Mouse (Mus musculus) lung, postnatal 0 days (tissue): ENCODE measurements at regions not wholly inside any gene's neighbourhood (a gene's known extent, or its start where the extent isn't known, plus 50 kb on each side); places are given as distances from the start of the nearest gene placed in this dataset.

Experiments
- ATAC-seq: fragments of 200-750 bp; cut with Nextera tagmentation; 2 replicates; pipeline ENCODE4 v1.8.0; 2017; ENCODE audit warnings: moderate library complexity
- DNase-seq: peaks from one replicate; pipeline ENCODE4 v3.0.0-alpha.2; 2016; ENCODE audit warnings: low spot score
- H3K27ac ChIP-seq: fragments of 300-500 bp; sonication (generic); 2 replicates; pipeline ENCODE4 v1.5.1; 2014; ENCODE audit warnings: antibody characterized with exemption, mild to moderate bottlenecking, low read length, mixed read lengths
- H3K27me3 ChIP-seq: fragments of 300-500 bp; sonication (generic); replicated peaks from 2 replicates; pipeline ENCODE4 v1.6.1; 2014; ENCODE audit warnings: low read length, mixed read lengths; ENCODE audit not compliant: insufficient read depth
- H3K36me3 ChIP-seq: fragments of 300-500 bp; sonication (generic); 2 replicates; pipeline ENCODE4 v1.6.1; 2014; ENCODE audit warnings: low read length, mixed read lengths; ENCODE audit not compliant: insufficient read depth
- H3K4me1 ChIP-seq: fragments of 300-500 bp; sonication (generic); 2 replicates; pipeline ENCODE4 v1.6.1; 2014; ENCODE audit warnings: antibody characterized with exemption, low read depth, low read length, mixed read lengths; ENCODE audit not compliant: insufficient read depth
- H3K4me2 ChIP-seq: fragments of 300-500 bp; sonication (generic); replicated peaks from 2 replicates; pipeline ENCODE4 v1.6.1; 2014; ENCODE audit warnings: low read depth, mild to moderate bottlenecking, low read length, moderate library complexity, mixed read lengths
- H3K4me3 ChIP-seq: fragments of 300-500 bp; sonication (generic); 2 replicates; pipeline ENCODE4 v1.5.1; 2014; ENCODE audit warnings: low read depth, low read length
- H3K9ac ChIP-seq: fragments of 300-500 bp; sonication (generic); replicated peaks from 2 replicates; pipeline ENCODE4 v1.6.1; 2014; ENCODE audit warnings: low read depth, mild to moderate bottlenecking
- H3K9me3 ChIP-seq: fragments of 300-500 bp; sonication (generic); 2 replicates; pipeline ENCODE4 v1.6.1; 2016; ENCODE audit warnings: low read length, mixed read lengths
- CTCF ChIP-seq: IDR thresholded peaks from 2 replicates; pipeline ENCODE4 v1.5.1; 2016; ENCODE audit warnings: antibody characterized with exemption, mild to moderate bottlenecking
- EP300 ChIP-seq: IDR thresholded peaks from 2 replicates; pipeline ENCODE4 v1.6.1; 2016; ENCODE audit warnings: antibody characterized with exemption, mild to moderate bottlenecking, control low read depth
- WGBS: fragments of 180-500 bp; shearing (Covaris S2); extraction: QIAGEN DNeasy Blood & Tissue Kit; methylation state at CpG from one replicate; pipeline ENCODE4 v1.1.7; 2014; 5-methylcytosine and 5-hydroxymethylcytosine counted together

DNA sequence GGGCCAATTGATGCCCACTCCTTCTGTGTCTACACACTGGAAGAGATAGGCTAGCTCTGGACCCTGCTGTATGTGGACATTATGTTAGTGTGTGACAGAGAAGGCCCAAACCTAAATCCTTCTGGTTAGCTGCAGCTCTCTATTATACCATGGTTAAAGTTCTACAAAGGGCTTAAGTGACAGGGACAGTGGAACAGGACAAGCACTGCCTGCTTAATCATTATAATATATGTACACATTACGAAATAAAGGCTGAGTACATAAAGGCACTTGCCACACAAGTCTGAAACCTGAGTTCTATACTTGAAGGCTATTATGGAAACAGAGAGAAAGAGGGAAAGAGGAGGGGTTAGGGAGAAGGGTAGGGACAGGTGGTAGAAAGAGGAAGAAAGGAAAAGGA, 55.2 kb downstream of the Rdh14 start:
- ATAC-seq (peak; percentile 56), DNase-seq (peak; percentile 40)
- H3K36me3 ChIP-seq: no peaks in the 10 kb centered on the region
- H3K9me3 ChIP-seq: no peaks in the 10 kb centered on the region
- no peak overlapping the region for H3K4me3 ChIP-seq
- 65% methylated on average over 1 of the region's 1 CpGs for WGBS
- no peak overlapping the region for H3K4me2 ChIP-seq
- no peaks in the 10 kb centered on the region for H3K27me3 ChIP-seq
- no peaks in the 10 kb centered on the region for H3K4me1 ChIP-seq
- H3K9ac ChIP-seq: no peak overlapping the region
- 0 out of 2 replicates have a peak, but pooled peaks have one; percentile 25 for TF ChIP-seq EP300
- no peak for TF ChIP-seq CTCF
- no peak overlapping the region for H3K27ac ChIP-seq

DNA sequence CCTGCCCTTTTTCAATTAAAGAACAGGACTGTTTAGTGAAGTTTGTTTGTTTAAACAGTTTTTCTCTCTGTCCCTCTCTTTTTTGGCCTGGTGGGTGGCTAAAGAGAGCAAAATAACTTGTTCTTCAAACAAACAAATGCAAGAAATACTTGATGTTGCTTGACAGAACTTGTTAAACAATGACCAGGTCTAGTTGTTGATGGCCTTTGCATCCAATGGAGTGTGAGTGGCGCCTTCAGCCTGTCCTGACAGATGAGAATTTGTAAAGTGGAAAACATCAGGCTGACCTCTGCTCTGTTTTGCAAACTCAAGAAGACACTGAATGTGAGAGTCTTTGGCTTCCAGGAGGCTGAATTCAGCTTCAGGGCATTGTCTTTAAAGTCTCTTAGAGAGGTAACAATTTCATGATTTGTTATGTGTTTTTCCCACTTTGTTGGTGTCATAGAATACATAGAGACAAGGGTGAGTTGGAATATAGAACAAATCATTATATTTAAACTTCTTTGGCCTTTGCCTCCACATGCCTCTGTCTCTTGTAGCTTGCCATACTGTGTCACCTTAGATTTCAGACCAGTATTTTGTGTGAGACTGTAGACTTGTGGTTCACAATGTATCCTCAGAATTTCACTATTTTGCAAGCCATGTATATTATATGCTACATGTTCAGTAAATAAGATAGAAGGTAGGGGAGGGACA, 67.5 kb downstream of the Rdh14 start:
- Histone ChIP-seq H3K9ac (no peak overlapping the region), H3K27me3 (no peaks in the 10 kb centered on the region), H3K4me1 (0 out of 2 replicates have a peak, but pooled peaks cover 4% of the 10 kb centered on the region), H3K4me2 (no peak overlapping the region), H3K27ac (no peak overlapping the region), H3K36me3 (no peaks in the 10 kb centered on the region), H3K9me3 (no peaks in the 10 kb centered on the region), H3K4me3 (no peak overlapping the region)
- DNase-seq: no peak
- ATAC-seq: no peak
- TF ChIP-seq EP300: no peak
- TF ChIP-seq CTCF: no peak
- 74% methylated on average over 1 of the region's 1 CpGs for WGBS

DNA sequence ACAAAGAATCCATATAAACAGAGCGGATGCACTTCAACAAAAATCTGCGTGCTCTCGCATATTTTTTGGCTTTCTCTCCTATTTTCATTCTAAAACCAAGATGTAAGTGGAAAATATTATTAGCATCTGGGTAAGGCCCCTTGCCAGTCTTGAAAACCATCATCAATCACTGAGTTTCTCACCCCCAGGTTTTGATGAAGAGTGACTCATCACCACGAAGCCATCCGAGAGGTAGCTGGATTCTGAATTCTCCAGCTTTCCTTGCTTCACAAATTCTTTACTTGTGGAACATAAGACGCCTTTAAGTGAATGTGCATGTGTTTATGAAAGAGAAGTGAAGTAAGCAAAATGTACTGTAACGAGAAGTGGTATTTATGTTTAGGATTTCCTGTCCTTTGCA, 71.2 kb downstream of the Rdh14 start:
- Histone ChIP-seq H3K27me3 (no peaks in the 10 kb centered on the region), H3K9me3 (no peaks in the 10 kb centered on the region), H3K4me3 (no peak overlapping the region), H3K27ac (no peak overlapping the region; the same call in 1 of the 2 replicates), H3K4me2 (no peak overlapping the region), H3K36me3 (no peaks in the 10 kb centered on the region), H3K9ac (no peak overlapping the region), H3K4me1 (0 out of 2 replicates have a peak, but pooled peaks cover 4% of the 10 kb centered on the region)
- no peak for ATAC-seq
- no peak for TF ChIP-seq EP300
- TF ChIP-seq CTCF: no peak
- DNase-seq: no peak
- WGBS: 51% methylated on average over 7 of the region's 7 CpGs

DNA sequence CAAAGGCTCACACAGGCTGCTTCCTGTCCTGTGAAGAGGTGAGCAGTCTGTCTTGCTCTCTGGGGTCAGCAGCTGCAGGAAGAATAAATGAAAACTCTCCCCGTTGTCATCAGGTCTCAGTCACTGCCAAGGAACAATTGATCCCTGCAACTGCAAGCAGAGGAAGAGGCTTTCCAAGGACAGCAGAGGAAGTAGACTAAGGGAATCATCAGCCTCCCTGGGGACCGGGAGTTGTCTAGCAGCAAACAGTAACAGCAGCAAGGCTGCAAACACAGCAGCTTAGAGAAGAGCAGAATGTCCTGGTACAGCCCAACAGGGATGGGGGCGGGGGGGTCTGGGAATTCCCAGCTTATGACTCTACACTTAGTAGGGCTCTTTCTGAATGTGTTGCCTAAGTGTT, 72.4 kb downstream of the Rdh14 start:
- TF ChIP-seq EP300: no peak
- TF ChIP-seq CTCF: no peak
- H3K9me3 ChIP-seq: no peaks in the 10 kb centered on the region
- ATAC-seq (no peak), DNase-seq (no peak)
- H3K27me3 ChIP-seq: no peaks in the 10 kb centered on the region
- no peak overlapping the region for H3K4me2 ChIP-seq
- H3K36me3 ChIP-seq: no peaks in the 10 kb centered on the region
- H3K27ac ChIP-seq: no peak overlapping the region
- H3K4me3 ChIP-seq: no peak overlapping the region
- no peak overlapping the region for H3K9ac ChIP-seq
- 51% methylated on average over 3 of the region's 3 CpGs for WGBS
- 0 out of 2 replicates have a peak, but pooled peaks cover 4% of the 10 kb centered on the region for H3K4me1 ChIP-seq

DNA sequence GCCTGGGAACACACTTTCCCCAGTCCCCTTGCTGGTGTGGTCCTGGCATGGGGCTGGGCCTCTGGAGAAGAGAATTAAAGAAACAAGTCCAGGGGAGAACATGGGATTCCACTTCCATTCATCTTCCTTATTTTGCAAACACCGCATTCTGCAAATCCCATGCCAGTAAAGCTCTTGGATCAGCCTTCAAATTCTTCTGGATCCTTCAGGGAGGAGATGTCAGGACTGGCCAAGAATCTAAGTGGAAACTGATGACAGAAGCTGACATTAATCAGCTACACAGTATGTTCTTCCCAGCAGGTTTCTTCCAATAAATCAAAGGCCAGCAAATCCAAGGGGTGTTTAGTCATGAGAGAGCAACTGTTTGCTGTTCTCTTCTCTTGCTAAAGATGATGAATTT, 83.4 kb downstream of the Rdh14 start:
- Histone ChIP-seq H3K4me3 (no peak overlapping the region), H3K27me3 (no peaks in the 10 kb centered on the region), H3K4me2 (no peak overlapping the region), H3K9me3 (no peaks in the 10 kb centered on the region), H3K9ac (no peak overlapping the region), H3K36me3 (no peaks in the 10 kb centered on the region), H3K4me1 (no peaks in the 10 kb centered on the region), H3K27ac (no peak overlapping the region)
- peak; percentile 16 for DNase-seq
- 61% methylated on average over 1 of the region's 1 CpGs for WGBS
- TF ChIP-seq EP300 (no peak), CTCF (no peak)
- ATAC-seq: no peak

DNA sequence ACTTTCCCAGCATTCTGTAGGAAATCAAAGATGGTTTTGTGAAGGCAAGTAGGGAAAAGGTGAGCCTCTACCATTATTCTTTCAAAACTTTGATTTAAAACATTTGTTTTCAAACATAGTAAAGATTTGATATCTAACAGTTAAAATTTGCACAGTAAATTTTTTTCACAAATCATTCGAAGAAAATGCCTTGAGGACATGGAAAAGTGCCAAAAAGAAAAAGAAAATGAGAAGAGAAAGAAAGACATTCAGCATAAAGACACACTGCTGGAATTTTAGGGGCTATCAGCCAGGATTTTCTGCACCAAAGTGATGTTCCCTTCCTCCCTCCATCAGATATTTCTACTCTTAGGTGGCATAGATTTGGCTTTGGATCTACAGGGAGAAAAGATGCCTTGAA, 90.2 kb downstream of the Rdh14 start:
- Histone ChIP-seq H3K4me1 (no peaks in the 10 kb centered on the region), H3K9ac (no peak overlapping the region), H3K27me3 (no peaks in the 10 kb centered on the region), H3K4me2 (no peak overlapping the region), H3K27ac (no peak overlapping the region), H3K36me3 (no peaks in the 10 kb centered on the region), H3K9me3 (no peaks in the 10 kb centered on the region), H3K4me3 (no peak overlapping the region)
- DNase-seq (no peak), ATAC-seq (no peak)
- no peak for TF ChIP-seq CTCF
- TF ChIP-seq EP300: no peak
- WGBS: 11% methylated on average over 1 of the region's 1 CpGs
